Mouse (Mus musculus) small intestine, adult 2 months (tissue): ENCODE measurements around the gene Adamts20. TPM values are rescaled to one million over a fixed set of nuclear protein-coding genes. Genes with fewer than 3 reads are reported as not detected.
"Not testable (repeated sequence)": the region's sequence is repeated elsewhere in the genome, so short reads cannot be mapped to it uniquely, and the experiment has no call there.

ENCODE experiments used
- H3K27ac ChIP-seq: fragments of 200-500 bp; 2 replicates; pipeline ENCODE4 v1.5.1; 2012; ENCODE audit warnings: low read depth, low read length, control low read depth, inconsistent platforms; ENCODE audit not compliant: insufficient read depth
- H3K27me3 ChIP-seq: fragments of 200-500 bp; 2 replicates; pipeline ENCODE4 v1.6.1; 2012; ENCODE audit warnings: mild to moderate bottlenecking, moderate library complexity, low read length, inconsistent platforms; ENCODE audit not compliant: control insufficient read depth, insufficient read depth
- H3K36me3 ChIP-seq: fragments of 200-500 bp; 2 replicates; pipeline ENCODE4 v1.6.1; 2012; ENCODE audit warnings: mild to moderate bottlenecking, low read length, control low read depth, inconsistent platforms; ENCODE audit not compliant: control insufficient read depth, insufficient read depth
- H3K4me1 ChIP-seq: fragments of 200-500 bp; 2 replicates; pipeline ENCODE4 v1.6.1; 2012; ENCODE audit warnings: low read length, inconsistent platforms, mixed read lengths; ENCODE audit not compliant: control insufficient read depth, insufficient read depth, insufficient read length
- H3K4me3 ChIP-seq: fragments of 200-500 bp; 2 replicates; pipeline ENCODE4 v1.5.1; 2012; ENCODE audit warnings: low read depth, mild to moderate bottlenecking, control low read depth, inconsistent platforms, low read length, moderate library complexity
- CTCF ChIP-seq: fragments of 200-500 bp; IDR thresholded peaks from 2 replicates; pipeline ENCODE4 v1.5.1; 2012; ENCODE audit warnings: low read depth, mild to moderate bottlenecking, control low read depth, inconsistent platforms, low read length, moderate library complexity, mixed read lengths; ENCODE audit not compliant: insufficient replicate concordance, insufficient read length; ENCODE audit errors: extremely low read depth
- POLR2A ChIP-seq: fragments of 200-500 bp; IDR thresholded peaks from 2 replicates; pipeline ENCODE4 v1.6.1; 2012; ENCODE audit warnings: low read depth, mild to moderate bottlenecking, control low read depth, inconsistent platforms, low read length, moderate library complexity
- WGBS: fragments of 180-500 bp; shearing (Covaris S2); methylation state at CpG from one replicate; pipeline ENCODE4 v1.1.7; 2018; 5-methylcytosine and 5-hydroxymethylcytosine counted together
- polyA plus RNA-seq: library from polyadenylated mRNA; depleted of rRNA; stranded (reverse); fragments of >200 nt; gene quantifications from 2 replicates; pipeline ENCODE4 v1.2.3, GENCODE M21; 2012

Adamts20 gene
- polyA plus RNA-seq, 1 experiment = not detected

- TF ChIP-seq CTCF = no peak
- no peak for TF ChIP-seq POLR2A
Observed at GRCm38 (mm10) chr15:94403461-94404070, 61.7 kb downstream of the Adamts20 start.

GRCm38 (mm10) chr15:94403018-94403417, 62.2 kb downstream of the Adamts20 start:
- no peak overlapping the region for H3K4me3 ChIP-seq
- H3K36me3 ChIP-seq = no peaks in the 10 kb centered on the region
- H3K4me1 ChIP-seq = 0 out of 2 replicates have a peak, but pooled peaks cover 5% of the 10 kb centered on the region
- WGBS = 11% methylated on average over 15 of the region's 15 CpGs
- no peak for TF ChIP-seq POLR2A
- TF ChIP-seq CTCF = no peak
- no peak overlapping the region for H3K27ac ChIP-seq
- H3K27me3 ChIP-seq = peaks cover 12% of the 10 kb centered on the region; the same call in 1 of the 2 replicates

More at GRCm38 (mm10) chr15:94403461-94404070, 61.7 kb downstream of the Adamts20 start:
- Histone ChIP-seq H3K4me1 (0 out of 2 replicates have a peak, but pooled peaks cover 5% of the 10 kb centered on the region), H3K36me3 (no peaks in the 10 kb centered on the region), H3K27me3 (peaks cover 12% of the 10 kb centered on the region; the same call in 1 of the 2 replicates), H3K4me3 (peak overlapping the region; percentile 54), H3K27ac (no peak overlapping the region)
- WGBS = 3% methylated on average over 34 of the region's 34 CpGs

- 88% methylated on average over 7 of the region's 7 CpGs for WGBS
- Histone ChIP-seq H3K4me1 (no peaks in the 10 kb centered on the region), H3K27ac (no peak overlapping the region)
Observed at GRCm38 (mm10) chr15:94392737-94393136, 72.5 kb downstream of the Adamts20 start.

GRCm38 (mm10) chr15:94390127-94390526, 75.1 kb downstream of the Adamts20 start:
- not testable (repeated sequence) for H3K36me3 ChIP-seq, H3K4me1 ChIP-seq, H3K27me3 ChIP-seq, H3K27ac ChIP-seq, H3K4me3 ChIP-seq
- 66% methylated on average over 2 of the region's 2 CpGs for WGBS

More at GRCm38 (mm10) chr15:94392737-94393136, 72.5 kb downstream of the Adamts20 start:
- no peak overlapping the region for H3K4me3 ChIP-seq
- no peaks in the 10 kb centered on the region for H3K36me3 ChIP-seq
- TF ChIP-seq POLR2A (no peak), CTCF (no peak)
- no peaks in the 10 kb centered on the region for H3K27me3 ChIP-seq

- Histone ChIP-seq H3K27me3 (no peaks in the 10 kb centered on the region), H3K36me3 (no peaks in the 10 kb centered on the region), H3K4me1 (no peaks in the 10 kb centered on the region), H3K4me3 (no peak overlapping the region), H3K27ac (no peak overlapping the region)
- 92% methylated on average over 7 of the region's 9 CpGs for WGBS
- TF ChIP-seq POLR2A = no peak
- peak; percentile 30; the same call in 1 of the 2 replicates for TF ChIP-seq CTCF
Observed at GRCm38 (mm10) chr15:94379425-94379824, 85.8 kb downstream of the Adamts20 start.

- TF ChIP-seq CTCF (no peak), POLR2A (no peak)
- 75% methylated on average over 7 of the region's 7 CpGs for WGBS
- no peaks in the 10 kb centered on the region for H3K36me3 ChIP-seq
Observed at GRCm38 (mm10) chr15:94372548-94372947, 92.7 kb downstream of the Adamts20 start.

GRCm38 (mm10) chr15:94349052-94349451, 116.2 kb downstream of the Adamts20 start:
- Histone ChIP-seq H3K27ac (no peak overlapping the region), H3K27me3 (no peaks in the 10 kb centered on the region), H3K4me3 (no peak overlapping the region), H3K36me3 (no peaks in the 10 kb centered on the region), H3K4me1 (no peaks in the 10 kb centered on the region)
- TF ChIP-seq POLR2A = no peak
- TF ChIP-seq CTCF = no peak
- WGBS = 88% methylated on average over 18 of the region's 18 CpGs

More at GRCm38 (mm10) chr15:94372548-94372947, 92.7 kb downstream of the Adamts20 start:
- H3K4me1 ChIP-seq = no peaks in the 10 kb centered on the region
- H3K27me3 ChIP-seq = no peaks in the 10 kb centered on the region
- H3K4me3 ChIP-seq = no peak overlapping the region
- no peak overlapping the region for H3K27ac ChIP-seq
